Comparison of ENCODE assay signal across 10 mouse cellular contexts in genomic region chr15:8896391-8896790, GRCm38 (mm10).
DNase-seq lines count a peak whose midpoint lies in the region; ATAC-seq and TF ChIP-seq lines count a peak whose summit lies in the region.
"Had no signal": no experiment of that assay in that cellular context is flagged by ENCODE, and none has a peak within 500 bp of the region (broad histone marks: within the 10 kb centered on the region; RNA-seq: fewer than 3 reads in every experiment).

No protein-coding gene starts in this region.

- no peaks in the 10 kb centered on the region for H3K79me2 ChIP-seq in heart, adult 2 months (replicated peaks; ENCODE audit: control insufficient read depth, insufficient read depth, low read length)

- peak; percentile 85 for ATAC-seq in forebrain, postnatal 0 days

- H3K4me1 ChIP-seq in forebrain, postnatal 0 days (ENCODE audit: insufficient read depth) = no peaks in the 10 kb centered on the region
- no peaks in the 10 kb centered on the region for H3K4me1 ChIP-seq in heart, adult 2 months (ENCODE audit: control insufficient read depth, insufficient read depth, low read length)
- H3K4me1 ChIP-seq: neural tube, embryonic 12.5 days had no signal

- 43% methylated on average over 12 of the region's 12 CpGs for WGBS in forebrain, postnatal 0 days
- WGBS in heart, adult 2 months = 78% methylated on average over 12 of the region's 12 CpGs

- TF ChIP-seq POLR2A in heart, adult 2 months (IDR thresholded peaks at IDR 0.05; ENCODE audit: insufficient read depth, low read depth, low read length) = no peak

- H3K9me3 ChIP-seq in forebrain, postnatal 0 days (ENCODE audit: low read length) = no peaks in the 10 kb centered on the region
- H3K9me3 ChIP-seq: liver, embryonic 13.5 days; neural tube, embryonic 12.5 days had no signal

- TF ChIP-seq EP300 in heart, adult 2 months (IDR thresholded peaks at IDR 0.05; ENCODE audit: insufficient read depth, low read depth, low read length) = no peak

- H3K36me3 ChIP-seq in forebrain, postnatal 0 days (ENCODE audit: insufficient read depth) = no peaks in the 10 kb centered on the region
- H3K36me3 ChIP-seq in heart, adult 2 months (ENCODE audit: control insufficient read depth, insufficient read depth, low read length) = no peaks in the 10 kb centered on the region
- H3K36me3 ChIP-seq: liver, embryonic 13.5 days; neural tube, embryonic 12.5 days had no signal

- no peaks in the 10 kb centered on the region for H3K27me3 ChIP-seq in forebrain, postnatal 0 days (ENCODE audit: insufficient read depth, low read length)
- H3K27me3 ChIP-seq in heart, adult 2 months (ENCODE audit: control insufficient read depth, insufficient read depth, low read length) = no peaks in the 10 kb centered on the region
- H3K27me3 ChIP-seq: liver, embryonic 13.5 days; neural tube, embryonic 12.5 days had no signal

- H3K4me3 ChIP-seq in forebrain, postnatal 0 days (ENCODE audit: low read depth, low read length) = no peak overlapping the region
- H3K4me3 ChIP-seq in heart, adult 2 months = no peak overlapping the region
- H3K4me3 ChIP-seq: liver, embryonic 13.5 days; neural tube, embryonic 12.5 days had no signal

- no peak for TF ChIP-seq CTCF in forebrain, postnatal 0 days (IDR thresholded peaks at IDR 0.05; ENCODE audit: low read depth)
- TF ChIP-seq CTCF in heart, adult 2 months (IDR thresholded peaks at IDR 0.05) = no peak

- intact Hi-C loops in heart, adult 2 months (cut with DNase I) = no loop called here

- no peak overlapping the region for H3K9ac ChIP-seq in forebrain, postnatal 0 days
- H3K9ac ChIP-seq in heart, adult 2 months (ENCODE audit: low read depth, low read length) = no peak overlapping the region
- H3K9ac ChIP-seq: liver, embryonic 13.5 days; neural tube, embryonic 12.5 days had no signal

- no peak overlapping the region for H3K4me2 ChIP-seq in forebrain, postnatal 0 days (ENCODE audit: low read depth)
- H3K4me2 ChIP-seq: liver, embryonic 13.5 days; neural tube, embryonic 12.5 days had no signal

- DNase-seq in 3T3-L1 (ENCODE audit: low read depth, low spot score) = peak; percentile 72
- DNase-seq in brain, adult 2 months (ENCODE audit: low read depth, low spot score) = peak; percentile 91
- DNase-seq in forebrain, postnatal 0 days = peak; percentile 59
- peak; percentile 19 to 56 for DNase-seq in layer of hippocampus, postnatal 36 days
- DNase-seq in heart, adult 2 months = no peak
- DNase-seq in adrenal gland, postnatal 14 days = no peak
- no peak for DNase-seq in lung, postnatal 14 days
- DNase-seq in adrenal gland, postnatal 4 days (ENCODE audit: low spot score in 2 of 2) = no peak
- DNase-seq: liver, embryonic 13.5 days had no signal

- no peak overlapping the region for H3K27ac ChIP-seq in forebrain, postnatal 0 days (ENCODE audit: low read depth, low read length)
- H3K27ac ChIP-seq in heart, adult 2 months = no peak overlapping the region
- H3K27ac ChIP-seq: liver, embryonic 13.5 days; neural tube, embryonic 12.5 days had no signal

Comparison
In these comparisons a context has a peak if more than half of its experiments do, and no peak if none do; other contexts are left out.
1. DNase-seq: peak in 3T3-L1 (single experiment), brain, adult 2 months (single experiment), forebrain, postnatal 0 days (single experiment) and layer of hippocampus, postnatal 36 days (2 of 2); none in heart, adult 2 months (0 of 2), adrenal gland, postnatal 14 days (single experiment), lung, postnatal 14 days (single experiment) and adrenal gland, postnatal 4 days (0 of 2).